Mouse (Mus musculus): Measurements from ENCODE around the gene Gm10160. TPM values are rescaled to one million over a fixed set of nuclear protein-coding genes. Genes with fewer than 3 reads are reported as not detected.

Gene Gm10160
- total and polyA plus RNA-seq, 3 experiments = not detected

DNA sequence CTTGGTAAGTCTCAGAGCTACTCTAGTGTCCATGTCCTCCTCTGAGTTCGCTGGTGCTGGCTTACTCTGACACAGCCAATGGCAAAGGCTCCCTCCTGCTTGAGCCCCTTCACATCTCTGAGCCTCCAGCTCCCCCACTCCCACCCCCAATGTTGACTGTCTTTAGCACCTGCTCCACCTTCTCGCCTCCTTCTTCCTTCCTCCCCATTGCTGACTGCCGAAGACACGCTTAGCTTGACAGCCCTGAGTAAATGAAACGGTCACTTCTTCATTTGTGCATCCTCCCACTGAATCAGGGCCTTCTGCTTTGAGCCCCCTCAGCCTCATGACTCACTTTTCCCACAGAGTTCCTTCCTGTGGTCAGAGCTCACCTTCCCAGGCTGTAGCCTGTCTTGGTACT, 5.4 kb upstream of the Gm10160 start:
- Histone ChIP-seq H3K4me1 (ENCODE audit: insufficient read depth, low read depth, low read length) (peaks cover 11% of the 10 kb centered on the region), H3K4me3 (ENCODE audit: low read depth, low read length) (no peak overlapping the region), H3K9me3 (replicated peaks) (no peaks in the 10 kb centered on the region), H3K27me3 (ENCODE audit: insufficient read depth, low read length) (peaks cover 15% of the 10 kb centered on the region), H3K36me3 (replicated peaks) (no peaks in the 10 kb centered on the region)
- no peak for TF ChIP-seq GATA1 (IDR thresholded peaks at IDR 0.05; ENCODE audit: borderline replicate concordance, low read length)
- no peak for TF ChIP-seq TAL1 (conservative IDR thresholded peaks at IDR 0.05; ENCODE audit: low read depth, low read length)
- DNase-seq (ENCODE audit: low spot score) (no peak), ATAC-seq (ENCODE audit: extremely low read depth, insufficient number of reproducible peaks, low FRiP score, poor library complexity, severe bottlenecking) (no peak)

DNA sequence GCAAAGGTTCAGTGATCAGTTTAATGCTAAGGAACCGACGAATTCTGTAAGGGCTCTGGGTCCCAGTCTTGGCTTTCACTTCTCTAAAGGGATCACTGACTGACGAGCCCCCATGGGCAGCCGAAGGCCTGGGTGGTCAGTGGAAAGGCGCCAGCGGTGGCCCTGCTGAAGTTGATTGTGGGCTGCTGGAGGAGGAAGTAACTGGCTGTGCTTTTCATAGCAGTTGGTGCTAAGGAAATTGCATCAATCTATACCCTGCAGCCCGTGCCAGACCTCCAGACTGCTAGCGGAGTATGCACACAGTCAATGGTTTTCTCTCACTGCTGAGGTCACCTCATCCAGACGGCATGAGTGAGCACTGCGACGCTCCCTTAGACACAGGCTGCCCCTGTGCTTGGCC, 4.5 kb upstream of the Gm10160 start:
- DNase-seq (ENCODE audit: low spot score) = no peak
- H3K27me3 ChIP-seq (ENCODE audit: insufficient read depth, low read length) = peaks cover 13% of the 10 kb centered on the region
- no peak for ATAC-seq (ENCODE audit: extremely low read depth, insufficient number of reproducible peaks, low FRiP score, poor library complexity, severe bottlenecking)
- TF ChIP-seq CTCF (IDR thresholded peaks at IDR 0.05; ENCODE audit: low read depth, low read length) (no peak), GATA2 (IDR thresholded peaks at IDR 0.05; ENCODE audit: borderline replicate concordance, low read depth, low read length) (no peak), TAL1 (conservative IDR thresholded peaks at IDR 0.05; ENCODE audit: low read depth, low read length) (no peak), GATA1 (IDR thresholded peaks at IDR 0.05; ENCODE audit: borderline replicate concordance, low read length) (no peak), POLR2AphosphoS5 (IDR thresholded peaks at IDR 0.05; ENCODE audit: insufficient replicate concordance, low read depth, low read length) (no peak)
- H3K36me3 ChIP-seq (replicated peaks) = no peaks in the 10 kb centered on the region
- H3K9me3 ChIP-seq (replicated peaks) = no peaks in the 10 kb centered on the region
- no peak overlapping the region; the same call in 1 of the 2 replicates for H3K4me3 ChIP-seq (ENCODE audit: low read depth, low read length)
- H3K4me1 ChIP-seq (ENCODE audit: insufficient read depth, low read depth, low read length) = peaks cover 10% of the 10 kb centered on the region

DNA sequence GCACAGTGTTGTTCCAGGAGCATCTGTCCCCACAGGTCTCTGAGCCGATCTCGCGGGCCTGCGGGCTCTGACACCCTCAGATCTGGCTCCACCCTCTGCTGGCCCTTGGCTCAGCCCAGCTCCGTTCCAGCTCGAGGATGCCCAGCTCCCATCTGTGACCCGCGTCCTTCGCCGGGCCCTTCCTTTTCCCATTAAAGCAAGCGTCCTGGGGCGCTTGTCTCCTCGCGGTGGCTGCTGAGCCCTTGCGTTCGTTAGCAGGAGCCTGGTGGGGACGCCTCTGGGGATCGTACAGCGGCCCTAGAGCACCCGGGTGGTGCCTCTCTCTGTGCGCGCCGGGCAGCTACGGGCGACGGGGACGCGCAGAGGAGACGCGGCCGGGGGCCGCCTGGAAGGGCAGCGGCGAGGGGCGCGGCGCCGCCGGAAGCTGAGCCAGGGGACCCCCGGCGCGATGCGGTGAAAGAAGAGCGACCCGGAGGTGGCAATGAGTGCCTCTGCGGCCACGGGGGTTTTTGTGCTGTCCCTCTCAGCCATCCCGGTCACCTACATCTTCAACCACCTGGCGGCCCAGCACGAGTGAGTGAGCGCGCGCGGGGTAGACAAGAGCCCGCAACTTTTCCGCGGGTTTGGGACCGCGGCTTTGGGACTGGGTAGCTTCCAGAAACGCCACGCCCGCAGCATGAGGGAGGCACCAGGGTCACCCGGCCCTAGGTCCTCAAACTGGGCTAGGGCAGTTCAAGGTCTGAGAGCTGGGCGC, 3.6 kb upstream of the Gm10160 start, which contains the start of gene Tm6sf1:
Gene Tm6sf1 (plus strand): TSS at position 34 of the 754 bp plus-strand sequence.
- no peak for TF ChIP-seq CTCF (IDR thresholded peaks at IDR 0.05; ENCODE audit: low read depth, low read length)
- no peak for TF ChIP-seq GATA1 (IDR thresholded peaks at IDR 0.05; ENCODE audit: borderline replicate concordance, low read length)
- TF ChIP-seq GATA2 (IDR thresholded peaks at IDR 0.05; ENCODE audit: borderline replicate concordance, low read depth, low read length) = no peak
- no peak for TF ChIP-seq TAL1 (conservative IDR thresholded peaks at IDR 0.05; ENCODE audit: low read depth, low read length)
- no peak for TF ChIP-seq POLR2AphosphoS5 (IDR thresholded peaks at IDR 0.05; ENCODE audit: insufficient replicate concordance, low read depth, low read length)
- ATAC-seq (ENCODE audit: extremely low read depth, insufficient number of reproducible peaks, low FRiP score, poor library complexity, severe bottlenecking) = no peak
- Histone ChIP-seq H3K36me3 (replicated peaks) (no peaks in the 10 kb centered on the region), H3K27me3 (ENCODE audit: insufficient read depth, low read length) (peaks cover 13% of the 10 kb centered on the region), H3K9me3 (replicated peaks) (no peaks in the 10 kb centered on the region), H3K4me3 (ENCODE audit: low read depth, low read length) (no peak within 1 kb of the TSS), H3K4me1 (ENCODE audit: insufficient read depth, low read depth, low read length) (peaks cover 3% of the 10 kb centered on the region; the same call in 1 of the 2 replicates)
- DNase-seq (ENCODE audit: low spot score) = no peak

GRCm38 (mm10) chr7:81858236-81858635, 2.6 kb upstream of the Gm10160 start:
- no peak overlapping the region for H3K4me3 ChIP-seq (ENCODE audit: low read depth, low read length)
- ATAC-seq (ENCODE audit: extremely low read depth, insufficient number of reproducible peaks, low FRiP score, poor library complexity, severe bottlenecking) (no peak), DNase-seq (ENCODE audit: low spot score) (no peak)
- no peaks in the 10 kb centered on the region for H3K4me1 ChIP-seq (ENCODE audit: insufficient read depth, low read depth, low read length)
- H3K27me3 ChIP-seq (ENCODE audit: insufficient read depth, low read length) = peaks cover 11% of the 10 kb centered on the region
- TF ChIP-seq GATA1 (IDR thresholded peaks at IDR 0.05; ENCODE audit: borderline replicate concordance, low read length) (no peak), TAL1 (conservative IDR thresholded peaks at IDR 0.05; ENCODE audit: low read depth, low read length) (no peak), CTCF (IDR thresholded peaks at IDR 0.05; ENCODE audit: low read depth, low read length) (no peak), POLR2AphosphoS5 (IDR thresholded peaks at IDR 0.05; ENCODE audit: insufficient replicate concordance, low read depth, low read length) (no peak), GATA2 (IDR thresholded peaks at IDR 0.05; ENCODE audit: borderline replicate concordance, low read depth, low read length) (no peak)
- no peaks in the 10 kb centered on the region for H3K36me3 ChIP-seq (replicated peaks)
- H3K9me3 ChIP-seq (replicated peaks) = no peaks in the 10 kb centered on the region

DNA sequence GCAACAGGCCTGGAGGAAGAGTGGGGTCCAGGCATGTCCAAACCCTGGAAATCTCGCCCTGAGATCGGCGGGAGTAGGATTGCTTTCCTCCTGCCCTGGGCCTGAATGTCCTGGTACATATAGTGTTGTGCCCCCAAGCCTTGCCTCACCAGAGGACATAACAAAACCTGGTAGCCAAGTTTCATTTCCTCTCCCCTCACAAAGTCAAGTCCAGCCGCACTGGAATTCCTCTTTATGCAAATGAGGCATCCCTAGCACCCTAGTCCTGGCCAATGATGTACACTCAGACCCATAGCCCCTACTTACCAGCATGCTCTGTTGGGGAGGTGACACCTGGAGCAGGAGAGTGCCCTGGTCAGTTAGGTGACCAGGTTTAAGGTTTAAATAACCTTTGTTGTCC, 627 bp upstream of the Gm10160 start:
- H3K27me3 ChIP-seq (ENCODE audit: insufficient read depth, low read length) = peaks cover 7% of the 10 kb centered on the region
- H3K9me3 ChIP-seq (replicated peaks) = no peaks in the 10 kb centered on the region
- ATAC-seq (ENCODE audit: extremely low read depth, insufficient number of reproducible peaks, low FRiP score, poor library complexity, severe bottlenecking) = no peak
- DNase-seq (ENCODE audit: low spot score) = no peak
- no peak for TF ChIP-seq TAL1 (conservative IDR thresholded peaks at IDR 0.05; ENCODE audit: low read depth, low read length)
- no peak for TF ChIP-seq POLR2AphosphoS5 (IDR thresholded peaks at IDR 0.05; ENCODE audit: insufficient replicate concordance, low read depth, low read length)
- no peak for TF ChIP-seq GATA2 (IDR thresholded peaks at IDR 0.05; ENCODE audit: borderline replicate concordance, low read depth, low read length)
- no peak for TF ChIP-seq CTCF (IDR thresholded peaks at IDR 0.05; ENCODE audit: low read depth, low read length)
- TF ChIP-seq GATA1 (IDR thresholded peaks at IDR 0.05; ENCODE audit: borderline replicate concordance, low read length) = no peak
- no peaks in the 10 kb centered on the region for H3K4me1 ChIP-seq (ENCODE audit: insufficient read depth, low read depth, low read length)
- H3K36me3 ChIP-seq (replicated peaks) = no peaks in the 10 kb centered on the region
- no peak overlapping the region for H3K4me3 ChIP-seq (ENCODE audit: low read depth, low read length)

DNA sequence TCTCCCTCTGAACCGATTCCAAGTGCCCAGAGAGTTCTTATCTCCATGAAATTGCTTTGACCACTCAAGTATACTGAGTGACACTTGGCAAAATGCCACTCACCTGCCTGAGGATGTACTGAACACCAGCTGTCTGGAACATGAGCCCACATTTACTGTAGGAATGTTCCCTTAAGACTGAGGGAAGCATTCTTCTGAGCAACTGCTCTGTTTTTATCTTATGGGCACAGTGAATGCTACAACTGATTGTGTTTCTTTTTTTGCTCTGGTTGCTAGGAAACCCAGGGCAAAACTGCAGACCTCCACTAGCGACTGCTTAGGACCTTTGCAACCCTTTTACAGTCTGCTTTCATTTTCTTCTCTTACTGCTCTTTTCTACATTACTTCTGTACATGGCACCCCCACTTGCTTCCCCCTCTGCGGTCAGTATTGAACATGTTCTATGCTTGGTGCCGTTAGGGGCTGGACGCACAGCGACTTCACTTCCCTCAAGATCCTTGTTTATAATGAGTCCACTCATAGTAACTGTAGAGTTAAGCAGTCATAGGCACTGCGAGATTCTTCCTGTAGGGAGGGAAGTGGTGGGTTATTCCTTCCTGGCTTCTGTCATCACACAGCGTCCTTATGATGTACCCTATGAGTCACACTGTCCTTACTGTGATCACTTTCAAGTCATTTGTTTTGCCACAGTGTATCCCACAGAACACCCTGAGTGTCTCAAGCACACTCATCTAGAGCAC, 856 bp downstream of the Gm10160 start:
- Histone ChIP-seq H3K4me3 (ENCODE audit: low read depth, low read length) (no peak overlapping the region), H3K9me3 (replicated peaks) (no peaks in the 10 kb centered on the region), H3K36me3 (replicated peaks) (no peaks in the 10 kb centered on the region), H3K4me1 (ENCODE audit: insufficient read depth, low read depth, low read length) (no peaks in the 10 kb centered on the region), H3K27me3 (ENCODE audit: insufficient read depth, low read length) (peaks cover 4% of the 10 kb centered on the region; the same call in 1 of the 2 replicates)
- TF ChIP-seq GATA2 (IDR thresholded peaks at IDR 0.05; ENCODE audit: borderline replicate concordance, low read depth, low read length) (no peak), POLR2AphosphoS5 (IDR thresholded peaks at IDR 0.05; ENCODE audit: insufficient replicate concordance, low read depth, low read length) (no peak), TAL1 (conservative IDR thresholded peaks at IDR 0.05; ENCODE audit: low read depth, low read length) (no peak), GATA1 (IDR thresholded peaks at IDR 0.05; ENCODE audit: borderline replicate concordance, low read length) (no peak), CTCF (IDR thresholded peaks at IDR 0.05; ENCODE audit: low read depth, low read length) (no peak)
- DNase-seq (ENCODE audit: low spot score) (no peak), ATAC-seq (ENCODE audit: extremely low read depth, insufficient number of reproducible peaks, low FRiP score, poor library complexity, severe bottlenecking) (no peak)

Measured in G1E (cell line).